Mouse (Mus musculus): Measurements from ENCODE around the gene Rapgef2.

Rapgef2 gene

DNA sequence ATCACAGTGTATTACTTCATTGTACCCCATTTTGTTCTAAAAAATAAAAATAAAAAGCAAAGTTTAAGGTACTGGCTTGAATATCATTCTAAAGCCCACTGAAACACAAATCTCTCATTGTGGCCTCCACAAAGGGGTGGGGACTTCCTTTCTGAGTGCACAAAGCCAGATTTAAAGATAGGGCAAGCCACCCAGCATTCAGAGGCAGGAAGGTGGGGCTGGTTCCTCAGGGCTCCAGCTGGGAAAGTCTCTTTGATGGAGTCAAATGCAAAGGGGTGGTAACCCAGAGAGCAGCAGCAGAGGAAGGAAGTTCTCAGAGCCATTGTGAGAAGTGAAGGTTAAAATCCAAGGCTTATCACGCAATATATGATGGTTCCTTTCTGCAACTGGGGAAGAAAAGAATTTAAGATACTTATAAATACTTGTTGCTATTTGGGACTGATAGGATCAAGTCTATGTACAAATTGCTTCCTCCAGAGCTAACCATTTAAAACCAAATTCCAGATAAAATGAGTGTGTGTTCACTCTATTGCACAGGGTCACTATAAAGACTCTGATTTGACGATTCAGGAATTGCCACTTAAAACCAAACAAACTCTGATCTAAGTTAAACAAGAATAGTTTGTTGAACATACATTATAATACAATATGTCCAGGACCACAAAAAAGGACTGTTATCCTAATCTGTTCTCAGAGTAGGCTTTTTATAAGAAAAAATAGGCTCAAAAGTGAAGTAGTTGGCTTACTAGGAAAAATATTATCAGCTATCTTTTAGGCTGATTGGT is 246.5 kb downstream of the Rapgef2 start:
- no peak for DNase-seq (ENCODE audit: extremely low spot score, low read depth, low spot score)

DNA sequence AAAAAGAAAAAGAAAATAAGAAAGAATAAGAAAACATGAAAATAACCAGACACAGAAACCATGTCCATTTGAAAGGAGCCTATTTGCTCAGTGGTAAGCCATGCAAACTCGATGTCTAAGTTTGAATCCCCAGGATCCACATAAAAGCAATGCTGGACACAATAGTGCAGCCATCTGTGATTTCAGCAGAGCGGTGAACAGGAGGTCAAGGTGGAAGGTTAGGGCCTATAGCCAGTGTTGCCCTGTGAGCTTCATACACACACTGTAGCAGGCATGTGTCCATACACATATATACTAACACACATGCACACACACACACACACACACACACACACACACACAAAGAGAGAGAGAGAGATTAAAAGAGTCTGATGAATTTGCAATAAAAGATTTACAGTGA is 247.3 kb downstream of the Rapgef2 start:
- no peak for DNase-seq (ENCODE audit: extremely low spot score, low read depth, low spot score)

DNA sequence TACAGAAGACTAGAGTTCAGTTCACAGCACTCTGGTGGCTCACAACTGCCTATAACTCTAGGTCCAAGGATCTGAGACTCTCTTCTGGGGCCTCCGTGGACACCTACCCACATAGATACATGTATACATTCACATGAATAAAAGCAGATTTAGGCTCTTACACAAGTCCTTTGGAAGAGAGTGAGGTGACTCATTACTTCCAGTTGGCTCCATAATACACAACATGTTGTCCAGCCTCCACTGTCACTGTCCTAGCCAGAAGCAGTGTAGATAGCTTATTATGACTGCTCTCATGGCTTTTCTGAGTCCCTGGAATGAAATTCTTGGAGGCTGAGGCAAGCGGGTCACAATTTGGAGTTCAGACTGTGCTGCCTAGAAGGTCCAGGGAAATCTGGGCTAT is 251.9 kb downstream of the Rapgef2 start:
- DNase-seq (ENCODE audit: extremely low spot score, low read depth, low spot score): no peak

DNA sequence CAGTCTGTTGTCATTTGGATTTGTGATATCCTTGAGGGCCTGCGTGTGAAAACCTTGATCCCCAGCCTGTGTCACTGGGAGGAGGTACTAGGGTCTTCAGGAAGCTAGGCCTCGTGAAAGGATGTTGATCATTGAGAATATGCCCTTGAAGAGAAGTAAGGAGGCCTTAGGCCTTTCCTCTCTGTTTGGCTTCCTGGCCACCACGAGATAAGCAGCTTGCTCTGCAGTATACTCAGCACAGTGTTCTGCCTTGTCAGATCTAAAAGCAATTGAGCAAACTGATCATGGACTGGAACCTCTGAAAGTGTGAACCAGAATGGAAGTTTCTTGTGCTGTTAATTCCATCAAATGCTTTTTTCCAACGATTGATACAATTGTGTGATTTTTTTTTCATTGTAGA is 255.5 kb downstream of the Rapgef2 start:
- no peak for DNase-seq (ENCODE audit: extremely low spot score, low read depth, low spot score)

DNA sequence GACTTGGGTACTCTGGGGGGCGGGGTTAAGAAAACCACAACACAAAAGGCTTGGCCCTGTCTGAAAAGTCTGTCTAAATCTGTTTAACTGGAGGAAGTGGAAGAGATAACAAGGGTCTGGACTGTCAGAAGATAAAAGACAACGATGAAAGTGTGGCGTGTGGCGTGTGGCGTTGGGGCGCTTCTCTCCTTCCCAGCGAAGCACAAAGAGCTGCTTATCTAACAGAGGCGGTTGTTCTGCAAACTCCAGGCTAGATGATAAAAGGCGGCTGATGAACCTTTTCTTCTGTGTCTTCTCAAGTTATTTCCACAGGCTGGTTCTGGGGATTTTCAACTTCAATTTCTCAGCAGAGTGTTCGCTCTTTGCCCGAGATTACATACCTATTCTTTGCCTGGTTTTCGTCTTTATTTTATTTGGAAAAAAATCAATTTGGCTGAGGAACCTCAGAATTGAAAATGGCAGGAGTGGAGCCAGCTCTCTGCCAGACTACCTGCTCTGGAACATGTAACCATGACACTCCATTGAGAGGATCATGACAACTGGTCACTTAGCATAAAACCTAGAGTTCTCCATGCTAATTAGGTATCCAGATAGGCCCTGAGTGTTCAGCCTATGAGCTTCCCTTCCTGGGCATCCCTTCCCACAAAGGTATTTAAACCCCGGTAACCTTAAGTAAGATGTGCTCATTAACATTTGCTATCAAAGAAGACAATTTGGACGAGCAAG is 258.0 kb downstream of the Rapgef2 start:
- DNase-seq (ENCODE audit: extremely low spot score, low read depth, low spot score): no peak

DNA sequence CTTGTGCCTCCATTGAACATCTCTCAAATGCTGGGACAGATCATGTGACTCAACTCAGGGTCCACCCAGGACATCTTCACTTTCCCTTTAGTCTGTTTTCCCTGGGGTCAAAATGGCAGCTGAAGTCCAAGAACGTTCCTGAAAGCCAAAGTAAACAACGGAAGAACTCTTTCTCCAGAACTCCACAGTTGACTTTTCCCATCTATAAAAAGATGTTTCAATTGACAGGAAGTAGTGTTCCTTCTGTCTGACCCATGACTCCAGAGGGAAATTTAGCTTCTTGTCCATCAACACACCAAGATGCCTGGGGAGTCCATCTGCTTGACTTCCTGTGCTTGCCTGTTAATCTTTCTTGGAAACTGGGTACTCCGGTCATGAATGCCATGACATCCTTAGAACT is 260.3 kb downstream of the Rapgef2 start:
- no peak for DNase-seq (ENCODE audit: extremely low spot score, low read depth, low spot score)

DNA sequence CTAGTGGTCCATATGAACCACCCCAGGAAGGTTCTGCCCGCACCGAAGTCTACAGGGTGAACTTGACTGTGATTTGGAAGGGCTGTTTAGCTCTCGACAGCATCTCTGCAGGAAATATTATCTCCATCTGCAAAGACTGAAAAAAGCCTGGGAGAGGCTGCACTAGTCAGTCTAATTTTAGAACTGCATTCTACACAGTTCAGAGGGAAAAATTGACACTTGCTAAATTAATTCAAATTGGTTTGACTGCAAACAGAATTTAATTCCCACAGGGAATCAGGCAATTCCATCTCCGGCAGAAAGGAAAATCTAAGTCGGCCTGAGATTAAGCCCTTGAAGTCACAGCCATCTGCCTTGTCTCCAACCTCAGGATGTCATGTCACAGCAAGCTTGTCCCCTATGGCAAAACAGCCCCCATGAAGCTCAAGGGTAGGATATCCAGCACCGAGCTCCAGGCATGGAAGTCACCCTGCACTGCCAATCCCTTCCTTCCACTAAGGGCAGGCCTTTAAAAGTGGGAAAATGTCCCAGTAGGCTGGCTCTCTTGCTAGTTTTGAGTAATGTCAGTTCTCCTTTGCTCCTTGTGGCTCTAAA is 262.5 kb downstream of the Rapgef2 start:
- DNase-seq (ENCODE audit: extremely low spot score, low read depth, low spot score): no peak

DNA sequence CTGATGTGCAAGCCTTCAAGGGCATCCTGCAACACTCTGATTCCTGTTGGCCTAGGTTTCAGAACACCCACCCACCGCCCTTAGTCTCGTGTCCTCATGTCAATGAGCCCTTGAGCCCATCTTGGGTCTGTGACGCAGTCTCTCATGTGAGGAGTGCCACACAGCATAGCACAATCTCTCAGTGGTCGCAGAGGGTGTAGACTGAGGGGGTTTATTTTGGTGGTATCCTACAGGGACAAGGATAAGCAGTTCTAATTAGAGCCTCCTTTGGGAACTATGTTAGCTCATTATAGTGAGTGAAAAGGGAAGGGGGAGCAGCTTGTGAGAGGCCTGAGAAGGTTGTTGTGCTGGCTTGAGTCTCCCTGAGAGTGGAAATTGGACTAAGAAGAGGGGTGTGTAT is 263.6 kb downstream of the Rapgef2 start:
- DNase-seq (ENCODE audit: extremely low spot score, low read depth, low spot score): no peak

DNA sequence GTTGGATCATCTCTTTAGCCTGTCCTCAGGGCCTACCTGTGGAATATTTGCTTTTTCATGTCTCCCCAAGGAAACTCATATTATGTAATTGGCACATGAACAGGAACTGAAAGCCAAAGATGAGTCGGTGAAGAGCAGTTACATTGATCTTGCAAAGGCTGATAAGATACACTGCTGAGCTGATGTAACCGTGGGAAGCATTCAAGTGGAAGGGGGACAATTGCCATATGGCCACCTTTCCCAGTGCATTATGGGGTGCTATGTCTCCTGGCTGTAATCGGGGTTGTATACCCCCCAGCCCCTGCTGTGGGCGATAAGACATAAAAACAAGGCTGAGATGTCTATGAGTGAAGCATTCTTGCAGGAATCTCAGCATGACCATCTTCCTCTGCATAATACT is 268.9 kb downstream of the Rapgef2 start:
- no peak for DNase-seq (ENCODE audit: extremely low spot score, low read depth, low spot score)

DNA sequence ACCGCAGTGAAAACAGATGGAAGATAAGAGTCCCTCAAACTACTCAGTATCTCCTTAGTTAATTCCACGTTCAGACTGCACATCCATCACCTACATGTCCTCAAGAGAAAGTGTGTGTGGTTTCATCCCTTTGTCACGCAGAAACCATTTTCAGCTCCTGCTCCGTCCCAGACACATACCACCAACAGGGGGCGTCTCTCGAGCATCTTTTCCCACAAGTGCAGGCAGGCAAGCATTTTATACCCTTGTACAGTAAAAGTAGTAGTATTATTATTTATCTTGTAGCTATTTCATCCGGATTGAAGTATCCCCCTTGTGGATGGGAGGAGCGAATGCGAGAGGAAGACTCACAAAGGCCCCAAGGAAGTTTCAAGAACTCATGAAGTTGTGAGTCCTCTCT is 269.5 kb downstream of the Rapgef2 start:
- no peak for DNase-seq (ENCODE audit: extremely low spot score, low read depth, low spot score)

DNA sequence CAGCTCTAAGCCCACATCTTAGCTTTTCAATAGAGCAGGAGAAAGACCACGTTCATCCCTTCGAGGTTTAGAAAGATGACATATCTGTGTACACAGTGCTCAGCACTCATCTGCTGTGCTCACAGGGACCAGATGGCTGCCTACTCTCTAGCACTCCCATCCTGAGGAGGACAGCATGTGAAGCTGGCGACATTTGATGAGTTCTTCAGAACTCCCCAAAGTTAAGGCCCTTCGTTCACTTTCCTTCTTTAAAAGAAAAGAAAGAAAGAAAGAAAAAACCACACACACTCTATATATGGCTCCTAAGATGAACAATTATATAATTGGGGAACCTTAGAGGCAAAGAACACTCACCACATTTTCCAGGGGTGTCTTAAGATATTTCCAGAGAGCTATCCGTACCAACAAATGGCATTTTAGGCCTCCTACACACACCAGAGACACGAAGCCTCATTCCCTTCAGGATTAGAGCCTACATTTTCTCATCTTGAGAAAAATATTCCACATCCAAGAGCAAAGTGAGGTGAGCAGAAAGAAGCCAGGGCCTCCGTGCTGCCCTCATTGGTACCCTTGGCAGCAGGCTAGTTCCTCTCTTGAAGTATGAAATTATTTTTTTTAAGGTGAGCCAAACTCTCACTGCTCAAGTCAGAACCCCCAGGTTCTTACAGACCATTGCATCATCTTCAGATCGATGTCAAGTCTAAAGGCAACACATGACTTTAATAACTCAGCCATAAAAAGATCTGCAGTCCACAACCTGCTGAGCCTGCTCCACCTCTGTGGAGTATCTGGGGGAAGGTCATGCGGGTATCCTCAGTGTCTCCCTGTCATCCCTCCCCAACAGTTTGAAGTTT is 270.5 kb downstream of the Rapgef2 start:
- DNase-seq (ENCODE audit: extremely low spot score, low read depth, low spot score): no peak

Data from hindlimb bud, embryonic 11.5 days (tissue).